Mouse (Mus musculus): ENCODE measurements around the gene Alox5ap. TPM values are rescaled to one million over a fixed set of nuclear protein-coding genes. Genes with fewer than 3 reads are reported as not detected.
A peak's percentile ranks its signal among the peaks of the same experiment; 100 is the strongest.

The Alox5ap gene
- polyA plus RNA-seq, 1 experiment from 2014 or later, result 5.6 TPM

GRCm38 (mm10) chr5:149253491-149253890, 11.1 kb upstream of the Alox5ap start:
- H3K4me2 ChIP-seq (replicated peaks; ENCODE audit: low read depth, low read length), result no peak overlapping the region
- ATAC-seq (ENCODE audit: low FRiP score), result no peak
- H3K4me3 ChIP-seq (ENCODE audit: low read depth, low read length), result no peak overlapping the region
- H3K27ac ChIP-seq (ENCODE audit: low read depth, low read length), result no peak overlapping the region
- H3K9me3 ChIP-seq (ENCODE audit: control insufficient read depth, low read length), result no peaks in the 10 kb centered on the region
- H3K9ac ChIP-seq (ENCODE audit: low read depth, low read length), result no peak overlapping the region
- H3K36me3 ChIP-seq (ENCODE audit: control insufficient read depth, insufficient read depth, low read length), result no peaks in the 10 kb centered on the region
- H3K4me1 ChIP-seq (replicated peaks; ENCODE audit: control insufficient read depth, insufficient read depth, low read length), result peaks cover 3% of the 10 kb centered on the region; the same call in 1 of the 2 replicates
- WGBS, result 51% methylated on average over 2 of the region's 2 CpGs
- no peaks in the 10 kb centered on the region for H3K27me3 ChIP-seq (ENCODE audit: control insufficient read depth, insufficient read depth, low read length)
- no peak for DNase-seq (ENCODE audit: low spot score)

DNA sequence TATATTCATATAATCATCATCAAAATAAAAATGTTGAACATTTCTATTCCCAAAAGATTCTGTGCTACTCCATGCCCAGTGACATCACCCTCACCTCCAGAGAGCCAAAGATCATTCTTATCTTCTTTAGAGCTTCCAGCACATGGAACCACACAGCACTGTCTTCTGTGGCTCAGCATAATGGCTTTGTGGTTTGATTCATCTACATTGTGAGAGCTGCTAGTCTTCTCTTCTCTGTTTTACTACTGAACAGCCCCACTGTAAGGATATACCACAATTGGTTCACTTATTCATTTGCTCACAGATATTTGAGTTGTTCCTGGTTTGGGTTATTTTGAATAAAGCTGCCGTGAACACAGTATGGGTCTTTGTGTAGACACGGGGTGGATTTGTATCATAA, 9.0 kb upstream of the Alox5ap start:
- DNase-seq (ENCODE audit: low spot score), result no peak
- Histone ChIP-seq H3K4me1 (replicated peaks; ENCODE audit: control insufficient read depth, insufficient read depth, low read length) (peaks cover 5% of the 10 kb centered on the region), H3K4me2 (replicated peaks; ENCODE audit: low read depth, low read length) (no peak overlapping the region), H3K4me3 (ENCODE audit: low read depth, low read length) (no peak overlapping the region), H3K36me3 (ENCODE audit: control insufficient read depth, insufficient read depth, low read length) (no peaks in the 10 kb centered on the region), H3K27me3 (ENCODE audit: control insufficient read depth, insufficient read depth, low read length) (no peaks in the 10 kb centered on the region), H3K27ac (ENCODE audit: low read depth, low read length) (no peak overlapping the region), H3K9me3 (ENCODE audit: control insufficient read depth, low read length) (no peaks in the 10 kb centered on the region), H3K9ac (ENCODE audit: low read depth, low read length) (no peak overlapping the region)
- no peak for ATAC-seq (ENCODE audit: low FRiP score)
- WGBS, result 91% methylated on average over 2 of the region's 2 CpGs

- Histone ChIP-seq H3K36me3 (ENCODE audit: control insufficient read depth, insufficient read depth, low read length) (no peaks in the 10 kb centered on the region), H3K4me1 (replicated peaks; ENCODE audit: control insufficient read depth, insufficient read depth, low read length) (peaks cover 5% of the 10 kb centered on the region), H3K9ac (ENCODE audit: low read depth, low read length) (no peak overlapping the region), H3K27me3 (ENCODE audit: control insufficient read depth, insufficient read depth, low read length) (no peaks in the 10 kb centered on the region), H3K9me3 (ENCODE audit: control insufficient read depth, low read length) (no peaks in the 10 kb centered on the region), H3K27ac (ENCODE audit: low read depth, low read length) (peak overlapping the region; percentile 44), H3K4me3 (ENCODE audit: low read depth, low read length) (no peak overlapping the region), H3K4me2 (replicated peaks; ENCODE audit: low read depth, low read length) (no peak overlapping the region)
- DNase-seq (ENCODE audit: low spot score) (peak; percentile 55), ATAC-seq (ENCODE audit: low FRiP score) (peak; percentile 80)
- WGBS, result 40% methylated on average over 14 of the region's 14 CpGs
Observed at GRCm38 (mm10) chr5:149257518-149258281, 6.9 kb upstream of the Alox5ap start.

GRCm38 (mm10) chr5:149259093-149259492, 5.5 kb upstream of the Alox5ap start:
- peak; percentile 73 for ATAC-seq (ENCODE audit: low FRiP score)
- Histone ChIP-seq H3K36me3 (ENCODE audit: control insufficient read depth, insufficient read depth, low read length) (no peaks in the 10 kb centered on the region), H3K9ac (ENCODE audit: low read depth, low read length) (0 out of 2 replicates have a peak overlapping the region, but pooled peaks have one; percentile 32), H3K9me3 (ENCODE audit: control insufficient read depth, low read length) (no peaks in the 10 kb centered on the region), H3K27ac (ENCODE audit: low read depth, low read length) (peak overlapping the region; percentile 67), H3K4me2 (replicated peaks; ENCODE audit: low read depth, low read length) (peak overlapping the region; percentile 5; the same call in 1 of the 2 replicates), H3K4me3 (ENCODE audit: low read depth, low read length) (no peak overlapping the region), H3K4me1 (replicated peaks; ENCODE audit: control insufficient read depth, insufficient read depth, low read length) (peaks cover 5% of the 10 kb centered on the region), H3K27me3 (ENCODE audit: control insufficient read depth, insufficient read depth, low read length) (no peaks in the 10 kb centered on the region)
- peak; percentile 55 for DNase-seq (ENCODE audit: low spot score)
- WGBS, result 28% methylated on average over 16 of the region's 16 CpGs

- Histone ChIP-seq H3K9me3 (ENCODE audit: control insufficient read depth, low read length) (no peaks in the 10 kb centered on the region), H3K4me2 (replicated peaks; ENCODE audit: low read depth, low read length) (no peak overlapping the region), H3K27me3 (ENCODE audit: control insufficient read depth, insufficient read depth, low read length) (no peaks in the 10 kb centered on the region), H3K4me3 (ENCODE audit: low read depth, low read length) (no peak overlapping the region), H3K36me3 (ENCODE audit: control insufficient read depth, insufficient read depth, low read length) (no peaks in the 10 kb centered on the region), H3K27ac (ENCODE audit: low read depth, low read length) (no peak overlapping the region), H3K9ac (ENCODE audit: low read depth, low read length) (no peak overlapping the region), H3K4me1 (replicated peaks; ENCODE audit: control insufficient read depth, insufficient read depth, low read length) (peaks cover 5% of the 10 kb centered on the region)
- 77% methylated on average over 7 of the region's 7 CpGs for WGBS
- ATAC-seq (ENCODE audit: low FRiP score), result no peak
- no peak for DNase-seq (ENCODE audit: low spot score)
Observed at GRCm38 (mm10) chr5:149261449-149261848, 3.1 kb upstream of the Alox5ap start.

DNA sequence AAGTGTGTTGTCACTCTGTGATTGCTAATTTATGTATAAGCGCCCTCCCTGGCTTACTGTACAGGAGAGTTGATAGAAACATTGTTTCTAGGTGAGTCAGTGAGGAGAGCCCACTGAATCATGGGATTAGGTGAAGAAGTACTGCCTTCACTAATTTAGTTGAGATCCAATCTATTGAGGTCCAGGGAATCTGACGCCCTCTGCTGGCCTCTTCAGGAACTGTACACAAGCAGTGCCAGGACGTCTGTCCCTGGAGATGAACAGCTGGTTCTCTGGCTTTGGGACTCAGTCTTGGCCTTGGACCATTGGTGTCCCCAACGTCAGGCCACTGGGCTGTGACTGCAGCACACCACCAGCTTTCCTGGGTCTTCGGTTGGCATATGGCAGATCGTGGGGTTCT, 2.7 kb upstream of the Alox5ap start:
- H3K4me3 ChIP-seq (ENCODE audit: low read depth, low read length), result no peak overlapping the region
- no peaks in the 10 kb centered on the region for H3K9me3 ChIP-seq (ENCODE audit: control insufficient read depth, low read length)
- H3K36me3 ChIP-seq (ENCODE audit: control insufficient read depth, insufficient read depth, low read length), result no peaks in the 10 kb centered on the region
- H3K4me1 ChIP-seq (replicated peaks; ENCODE audit: control insufficient read depth, insufficient read depth, low read length), result peaks cover 5% of the 10 kb centered on the region
- H3K4me2 ChIP-seq (replicated peaks; ENCODE audit: low read depth, low read length), result no peak overlapping the region
- H3K9ac ChIP-seq (ENCODE audit: low read depth, low read length), result no peak overlapping the region
- no peak for DNase-seq (ENCODE audit: low spot score)
- 67% methylated on average over 6 of the region's 6 CpGs for WGBS
- no peak overlapping the region for H3K27ac ChIP-seq (ENCODE audit: low read depth, low read length)
- no peaks in the 10 kb centered on the region for H3K27me3 ChIP-seq (ENCODE audit: control insufficient read depth, insufficient read depth, low read length)
- no peak for ATAC-seq (ENCODE audit: low FRiP score)

- no peak for ATAC-seq (ENCODE audit: low FRiP score)
- H3K36me3 ChIP-seq (ENCODE audit: control insufficient read depth, insufficient read depth, low read length), result no peaks in the 10 kb centered on the region
- no peak overlapping the region for H3K27ac ChIP-seq (ENCODE audit: low read depth, low read length)
- no peak overlapping the region for H3K4me2 ChIP-seq (replicated peaks; ENCODE audit: low read depth, low read length)
- 65% methylated on average over 6 of the region's 6 CpGs for WGBS
- no peak overlapping the region for H3K9ac ChIP-seq (ENCODE audit: low read depth, low read length)
- no peak for DNase-seq (ENCODE audit: low spot score)
- no peak overlapping the region for H3K4me3 ChIP-seq (ENCODE audit: low read depth, low read length)
- H3K27me3 ChIP-seq (ENCODE audit: control insufficient read depth, insufficient read depth, low read length), result no peaks in the 10 kb centered on the region
- no peaks in the 10 kb centered on the region for H3K4me1 ChIP-seq (replicated peaks; ENCODE audit: control insufficient read depth, insufficient read depth, low read length)
- H3K9me3 ChIP-seq (ENCODE audit: control insufficient read depth, low read length), result no peaks in the 10 kb centered on the region
Observed at GRCm38 (mm10) chr5:149264878-149265279, 312 bp downstream of the Alox5ap start.

GRCm38 (mm10) chr5:149266761-149267221, 2.2 kb downstream of the Alox5ap start:
- Histone ChIP-seq H3K27me3 (ENCODE audit: control insufficient read depth, insufficient read depth, low read length) (no peaks in the 10 kb centered on the region), H3K4me1 (replicated peaks; ENCODE audit: control insufficient read depth, insufficient read depth, low read length) (no peaks in the 10 kb centered on the region), H3K27ac (ENCODE audit: low read depth, low read length) (no peak overlapping the region), H3K9me3 (ENCODE audit: control insufficient read depth, low read length) (no peaks in the 10 kb centered on the region), H3K36me3 (ENCODE audit: control insufficient read depth, insufficient read depth, low read length) (no peaks in the 10 kb centered on the region), H3K4me3 (ENCODE audit: low read depth, low read length) (no peak overlapping the region), H3K9ac (ENCODE audit: low read depth, low read length) (no peak overlapping the region), H3K4me2 (replicated peaks; ENCODE audit: low read depth, low read length) (no peak overlapping the region)
- DNase-seq (ENCODE audit: low spot score) (no peak), ATAC-seq (ENCODE audit: low FRiP score) (no peak)
- 79% methylated on average over 8 of the region's 8 CpGs for WGBS

DNA sequence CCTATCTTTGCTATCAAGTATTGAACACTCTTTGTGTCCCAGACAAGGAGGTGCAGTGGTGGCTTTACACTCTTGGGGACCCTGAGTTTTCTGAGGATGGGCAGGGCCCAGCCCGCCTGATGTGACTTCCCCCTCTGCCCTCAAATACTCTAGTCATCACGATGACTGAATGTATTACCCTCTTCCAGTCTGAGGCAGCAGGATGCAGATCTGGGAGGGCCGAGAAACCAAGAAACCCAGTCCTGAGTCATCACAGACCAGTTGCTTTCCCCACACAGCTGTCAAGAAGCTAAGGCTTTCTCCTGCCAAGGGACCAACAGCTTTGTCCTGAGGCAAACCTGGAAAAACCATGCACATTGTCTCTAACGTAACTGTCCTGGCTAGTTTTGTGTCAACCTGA, 2.9 kb downstream of the Alox5ap start:
- no peak overlapping the region for H3K4me3 ChIP-seq (ENCODE audit: low read depth, low read length)
- WGBS, result 87% methylated on average over 4 of the region's 4 CpGs
- H3K4me1 ChIP-seq (replicated peaks; ENCODE audit: control insufficient read depth, insufficient read depth, low read length), result no peaks in the 10 kb centered on the region
- H3K27ac ChIP-seq (ENCODE audit: low read depth, low read length), result no peak overlapping the region
- H3K36me3 ChIP-seq (ENCODE audit: control insufficient read depth, insufficient read depth, low read length), result no peaks in the 10 kb centered on the region
- no peak overlapping the region for H3K4me2 ChIP-seq (replicated peaks; ENCODE audit: low read depth, low read length)
- H3K9ac ChIP-seq (ENCODE audit: low read depth, low read length), result no peak overlapping the region
- ATAC-seq (ENCODE audit: low FRiP score) (no peak), DNase-seq (ENCODE audit: low spot score) (no peak)
- no peaks in the 10 kb centered on the region for H3K27me3 ChIP-seq (ENCODE audit: control insufficient read depth, insufficient read depth, low read length)
- H3K9me3 ChIP-seq (ENCODE audit: control insufficient read depth, low read length), result no peaks in the 10 kb centered on the region
